Mouse (Mus musculus) liver, embryonic 12.5 days (tissue): Measurements from ENCODE around the gene Pld5. TPM values are rescaled to one million over a fixed set of nuclear protein-coding genes. Genes with fewer than 3 reads are reported as not detected.

ENCODE experiments used
- ATAC-seq: fragments of 200-750 bp; cut with Nextera tagmentation; 2 replicates; pipeline ENCODE4 v1.8.0; 2017; ENCODE audit warnings: moderate number of reproducible peaks, mild to moderate bottlenecking, moderate library complexity
- H3K27ac ChIP-seq: fragments of 300-500 bp; sonication (generic); 2 replicates; pipeline ENCODE4 v1.5.1; 2016; ENCODE audit warnings: mild to moderate bottlenecking
- H3K27me3 ChIP-seq: fragments of 300-500 bp; sonication (generic); replicated peaks from 2 replicates; pipeline ENCODE4 v1.6.1; 2016; ENCODE audit warnings: mild to moderate bottlenecking, moderate library complexity
- H3K36me3 ChIP-seq: fragments of 300-500 bp; sonication (generic); 2 replicates; pipeline ENCODE4 v1.6.1; 2016; ENCODE audit warnings: mild to moderate bottlenecking, moderate library complexity
- H3K4me1 ChIP-seq: fragments of 300-500 bp; sonication (generic); 2 replicates; pipeline ENCODE4 v1.6.1; 2016
- H3K4me2 ChIP-seq: fragments of 300-500 bp; sonication (generic); 2 replicates; pipeline ENCODE4 v1.6.1; 2016; ENCODE audit warnings: mild to moderate bottlenecking, moderate library complexity
- H3K4me3 ChIP-seq: fragments of 300-500 bp; sonication (generic); 2 replicates; pipeline ENCODE4 v1.5.1; 2016; ENCODE audit warnings: mild to moderate bottlenecking, moderate library complexity
- H3K9ac ChIP-seq: fragments of 300-500 bp; sonication (generic); 2 replicates; pipeline ENCODE4 v1.6.1; 2016; ENCODE audit warnings: mild to moderate bottlenecking, moderate library complexity
- H3K9me3 ChIP-seq: fragments of 300-500 bp; sonication (generic); replicated peaks from 2 replicates; pipeline ENCODE4 v1.6.1; 2016; ENCODE audit warnings: mild to moderate bottlenecking, moderate library complexity
- WGBS: fragments of 180-500 bp; shearing (Covaris S2); methylation state at CpG from one replicate; pipeline ENCODE4 v1.1.7; 2016; ENCODE audit not compliant: insufficient replicate concordance; 5-methylcytosine and 5-hydroxymethylcytosine counted together
- polyA plus RNA-seq: library from polyadenylated mRNA; unstranded; fragments of >200 nt; fragmentation: Nextera tagmentation; extraction: Ambion mirVana; gene quantifications from 2 replicates; pipeline ENCODE4 v1.2.1, GENCODE M21; 2016

Pld5 gene
- polyA plus RNA-seq, 1 experiment from 2014 or later: not detected

DNA sequence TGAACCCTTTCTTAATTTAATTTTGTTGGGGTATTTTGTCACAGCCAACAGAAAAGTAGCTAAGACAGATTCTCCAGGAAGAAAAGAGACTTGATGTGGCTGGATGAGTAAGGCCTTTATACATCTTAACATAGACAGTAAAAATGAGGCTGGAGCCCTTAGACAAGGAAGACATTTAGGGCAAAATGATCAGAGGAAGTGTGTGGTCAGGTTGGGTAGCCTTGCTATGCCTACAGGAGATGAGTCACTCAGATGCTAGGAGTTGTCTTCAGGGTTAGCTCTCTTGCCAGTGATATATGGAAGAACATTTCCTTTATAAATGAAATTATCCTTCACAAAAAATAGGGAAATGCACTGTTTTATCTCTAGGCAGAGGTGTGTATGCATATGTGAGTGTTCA, 198.3 kb downstream of the Pld5 start:
- Histone ChIP-seq H3K4me2 (no peak overlapping the region), H3K4me3 (no peak overlapping the region), H3K27ac (no peak overlapping the region), H3K4me1 (0 out of 2 replicates have a peak, but pooled peaks cover 3% of the 10 kb centered on the region), H3K27me3 (no peaks in the 10 kb centered on the region), H3K9ac (no peak overlapping the region), H3K36me3 (no peaks in the 10 kb centered on the region), H3K9me3 (no peaks in the 10 kb centered on the region)
- ATAC-seq: no peak

DNA sequence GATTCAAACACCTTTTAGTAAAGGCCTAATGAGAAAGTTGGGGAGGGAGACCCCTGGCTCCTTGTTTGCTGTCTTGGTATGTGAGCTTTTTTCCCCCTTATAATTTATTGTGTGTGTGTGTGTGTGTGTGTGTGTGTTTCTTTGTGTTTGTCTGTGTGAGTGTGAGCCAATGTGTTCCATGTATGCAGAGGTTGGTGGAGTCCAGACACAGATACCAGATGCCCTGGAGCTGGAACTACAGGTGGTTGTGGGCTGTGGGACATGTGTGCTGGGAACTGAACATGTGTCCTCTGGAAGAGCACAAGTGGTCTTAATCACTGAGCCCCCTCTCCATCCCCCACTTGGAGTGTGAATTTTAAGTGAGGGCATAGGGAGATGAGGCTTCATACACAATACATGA, 199.3 kb downstream of the Pld5 start:
- 0 out of 2 replicates have a peak, but pooled peaks cover 3% of the 10 kb centered on the region for H3K4me1 ChIP-seq
- H3K4me3 ChIP-seq: no peak overlapping the region
- no peaks in the 10 kb centered on the region for H3K9me3 ChIP-seq
- ATAC-seq: no peak
- no peak overlapping the region for H3K4me2 ChIP-seq
- no peak overlapping the region for H3K27ac ChIP-seq
- no peaks in the 10 kb centered on the region for H3K36me3 ChIP-seq
- no peak overlapping the region for H3K9ac ChIP-seq
- H3K27me3 ChIP-seq: no peaks in the 10 kb centered on the region

GRCm38 (mm10) chr1:176075409-176075808, 199.7 kb downstream of the Pld5 start:
- Histone ChIP-seq H3K9ac (no peak overlapping the region), H3K27me3 (no peaks in the 10 kb centered on the region), H3K9me3 (no peaks in the 10 kb centered on the region), H3K4me1 (0 out of 2 replicates have a peak, but pooled peaks cover 3% of the 10 kb centered on the region), H3K4me2 (no peak overlapping the region), H3K4me3 (no peak overlapping the region), H3K27ac (no peak overlapping the region), H3K36me3 (no peaks in the 10 kb centered on the region)
- 50% methylated on average over 1 of the region's 1 CpGs for WGBS
- peak; percentile 58 for ATAC-seq

DNA sequence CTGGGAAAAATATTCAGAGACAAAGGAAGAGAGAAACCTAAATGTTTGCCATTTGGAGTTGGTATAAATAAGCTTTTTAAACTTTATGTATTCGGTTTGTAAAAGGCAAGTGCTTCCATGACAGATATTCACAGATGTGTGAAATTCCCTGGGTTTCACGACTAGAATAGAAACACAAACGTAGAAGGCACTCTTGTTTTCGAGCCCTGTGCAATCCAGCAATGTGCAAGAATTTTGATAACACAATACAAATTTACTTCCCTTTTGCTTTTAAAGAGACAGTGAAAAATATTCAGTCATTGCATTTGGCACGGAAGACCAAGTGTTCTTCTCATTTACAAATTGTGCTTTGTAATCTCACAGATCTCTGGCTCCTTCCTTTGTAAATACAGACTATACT, 200.6 kb downstream of the Pld5 start:
- 0 out of 2 replicates have a peak, but pooled peaks cover 3% of the 10 kb centered on the region for H3K4me1 ChIP-seq
- no peak overlapping the region for H3K9ac ChIP-seq
- ATAC-seq: no peak
- H3K9me3 ChIP-seq: no peaks in the 10 kb centered on the region
- no peaks in the 10 kb centered on the region for H3K36me3 ChIP-seq
- WGBS: 28% methylated on average over 5 of the region's 5 CpGs
- no peak overlapping the region for H3K27ac ChIP-seq
- no peaks in the 10 kb centered on the region for H3K27me3 ChIP-seq
- no peak overlapping the region for H3K4me3 ChIP-seq
- no peak overlapping the region for H3K4me2 ChIP-seq

DNA sequence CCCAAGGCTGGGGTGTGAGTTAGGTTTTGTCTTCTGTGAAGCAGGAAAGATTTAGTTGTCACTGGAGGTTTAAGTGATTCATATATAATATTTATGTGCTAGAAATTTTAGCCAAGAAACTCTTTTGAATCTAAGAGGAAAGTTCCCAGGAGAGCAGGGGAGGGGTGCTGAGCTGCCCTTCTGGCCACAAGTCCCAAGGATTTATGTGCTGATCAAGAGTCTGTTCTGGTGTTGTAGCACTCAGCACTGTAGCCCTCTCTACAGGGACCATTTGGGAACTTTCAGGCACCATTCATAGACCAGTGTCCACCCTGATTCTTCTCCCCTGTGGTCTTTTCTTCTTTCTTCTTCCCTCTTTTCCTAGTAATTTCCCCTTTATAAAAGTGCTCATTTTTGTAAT, 209.8 kb downstream of the Pld5 start:
- Histone ChIP-seq H3K27ac (no peak overlapping the region), H3K9me3 (no peaks in the 10 kb centered on the region), H3K4me1 (no peaks in the 10 kb centered on the region), H3K36me3 (no peaks in the 10 kb centered on the region), H3K9ac (no peak overlapping the region), H3K4me2 (no peak overlapping the region), H3K27me3 (no peaks in the 10 kb centered on the region), H3K4me3 (no peak overlapping the region)
- no peak for ATAC-seq

- no peaks in the 10 kb centered on the region for H3K36me3 ChIP-seq
- ATAC-seq: no peak
- H3K4me1 ChIP-seq: no peaks in the 10 kb centered on the region
- no peak overlapping the region for H3K27ac ChIP-seq
- no peak overlapping the region for H3K4me3 ChIP-seq
- no peaks in the 10 kb centered on the region for H3K9me3 ChIP-seq
- H3K4me2 ChIP-seq: no peak overlapping the region
- H3K9ac ChIP-seq: no peak overlapping the region
- H3K27me3 ChIP-seq: no peaks in the 10 kb centered on the region
Observed at GRCm38 (mm10) chr1:176064471-176064870, 210.6 kb downstream of the Pld5 start.

DNA sequence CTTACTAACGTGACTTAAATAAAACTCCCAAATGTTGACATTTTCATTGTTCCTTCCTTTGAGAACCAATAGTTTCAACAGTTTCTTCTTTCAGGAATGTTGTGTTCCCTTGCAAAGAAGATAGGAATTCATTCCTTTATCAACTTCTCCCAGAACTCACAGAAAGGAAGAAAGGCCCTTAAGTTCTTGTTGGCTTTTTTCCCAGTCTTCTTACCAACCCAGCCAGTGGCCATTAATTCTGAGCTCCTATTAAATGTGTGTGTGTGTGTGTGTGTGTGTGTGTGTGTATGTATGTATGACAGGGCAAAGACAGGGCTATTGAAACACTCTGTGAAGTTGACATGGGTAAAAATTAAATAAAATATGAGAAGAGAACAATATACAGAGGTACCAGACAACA, 221.5 kb downstream of the Pld5 start:
- no peaks in the 10 kb centered on the region for H3K4me1 ChIP-seq
- H3K27me3 ChIP-seq: no peaks in the 10 kb centered on the region
- no peak overlapping the region for H3K4me2 ChIP-seq
- WGBS: 39% methylated on average over 1 of the region's 1 CpGs
- H3K9me3 ChIP-seq: no peaks in the 10 kb centered on the region
- no peak overlapping the region for H3K27ac ChIP-seq
- no peaks in the 10 kb centered on the region for H3K36me3 ChIP-seq
- H3K4me3 ChIP-seq: no peak overlapping the region
- no peak for ATAC-seq
- no peak overlapping the region for H3K9ac ChIP-seq

DNA sequence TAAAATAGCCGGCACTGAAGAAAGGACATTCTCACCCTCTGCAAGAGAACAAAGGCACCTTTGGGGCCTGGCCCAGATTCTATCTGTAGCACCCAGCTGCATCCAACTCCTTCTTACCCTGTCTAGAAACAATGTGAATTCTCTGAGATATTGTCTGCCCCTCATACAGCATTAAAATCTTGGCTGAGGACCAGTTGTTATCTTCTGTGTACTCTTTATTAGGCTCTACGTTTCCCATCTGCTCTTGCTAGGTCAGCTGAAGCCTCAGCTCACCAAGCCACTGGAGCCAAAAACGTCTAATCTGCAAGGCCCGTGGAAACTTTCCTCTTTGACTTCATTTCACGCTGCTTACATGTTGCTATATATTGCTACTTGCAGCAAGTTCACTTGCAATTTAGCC, 228.1 kb downstream of the Pld5 start:
- ATAC-seq: no peak
- no peak overlapping the region for H3K9ac ChIP-seq
- WGBS: 52% methylated on average over 5 of the region's 5 CpGs
- no peaks in the 10 kb centered on the region for H3K27me3 ChIP-seq
- no peak overlapping the region for H3K4me2 ChIP-seq
- no peaks in the 10 kb centered on the region for H3K4me1 ChIP-seq
- no peaks in the 10 kb centered on the region for H3K9me3 ChIP-seq
- no peak overlapping the region for H3K4me3 ChIP-seq
- H3K36me3 ChIP-seq: no peaks in the 10 kb centered on the region
- H3K27ac ChIP-seq: no peak overlapping the region

DNA sequence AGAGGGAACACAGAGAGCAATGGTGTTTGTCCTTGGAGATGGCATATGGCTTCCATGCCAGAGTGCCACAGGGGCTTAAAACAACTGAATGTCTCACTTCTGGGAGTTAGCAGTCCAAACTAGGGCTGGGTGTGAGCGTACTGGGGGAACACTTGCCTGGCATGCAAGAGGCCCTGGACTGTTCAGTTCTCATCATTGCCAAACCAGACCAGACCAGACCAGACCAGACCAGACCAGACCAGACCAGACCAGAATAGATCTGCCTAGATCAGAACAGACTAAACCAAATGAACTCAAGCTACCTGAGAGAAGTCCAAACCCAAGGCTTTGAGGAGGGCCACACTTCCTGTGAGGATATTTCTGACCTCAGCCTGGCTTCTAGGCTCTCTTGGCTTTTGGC, 228.7 kb downstream of the Pld5 start:
- H3K4me3 ChIP-seq: no peak overlapping the region
- no peaks in the 10 kb centered on the region for H3K9me3 ChIP-seq
- ATAC-seq: no peak
- H3K9ac ChIP-seq: no peak overlapping the region
- H3K27ac ChIP-seq: no peak overlapping the region
- WGBS: 52% methylated on average over 1 of the region's 1 CpGs
- no peaks in the 10 kb centered on the region for H3K27me3 ChIP-seq
- no peaks in the 10 kb centered on the region for H3K4me1 ChIP-seq
- no peaks in the 10 kb centered on the region for H3K36me3 ChIP-seq
- H3K4me2 ChIP-seq: no peak overlapping the region

GRCm38 (mm10) chr1:176043056-176043455, 232.1 kb downstream of the Pld5 start:
- no peaks in the 10 kb centered on the region for H3K4me1 ChIP-seq
- H3K36me3 ChIP-seq: no peaks in the 10 kb centered on the region
- 60% methylated on average over 4 of the region's 4 CpGs for WGBS
- no peaks in the 10 kb centered on the region for H3K9me3 ChIP-seq
- no peak overlapping the region for H3K4me2 ChIP-seq
- H3K27me3 ChIP-seq: no peaks in the 10 kb centered on the region
- no peak for ATAC-seq
- no peak overlapping the region for H3K9ac ChIP-seq
- H3K27ac ChIP-seq: no peak overlapping the region
- H3K4me3 ChIP-seq: no peak overlapping the region

- Histone ChIP-seq H3K27ac (no peak overlapping the region), H3K36me3 (no peaks in the 10 kb centered on the region), H3K9ac (no peak overlapping the region), H3K4me2 (no peak overlapping the region), H3K9me3 (no peaks in the 10 kb centered on the region), H3K4me3 (no peak overlapping the region), H3K27me3 (no peaks in the 10 kb centered on the region), H3K4me1 (no peaks in the 10 kb centered on the region)
- ATAC-seq: no peak
- WGBS: 55% methylated on average over 3 of the region's 3 CpGs
Observed at GRCm38 (mm10) chr1:176039923-176040322, 235.2 kb downstream of the Pld5 start.

- H3K36me3 ChIP-seq: no peaks in the 10 kb centered on the region
- no peak overlapping the region for H3K9ac ChIP-seq
- H3K9me3 ChIP-seq: no peaks in the 10 kb centered on the region
- H3K4me3 ChIP-seq: no peak overlapping the region
- WGBS: 51% methylated on average over 3 of the region's 3 CpGs
- no peaks in the 10 kb centered on the region for H3K27me3 ChIP-seq
- no peaks in the 10 kb centered on the region for H3K4me1 ChIP-seq
- H3K4me2 ChIP-seq: no peak overlapping the region
- ATAC-seq: no peak
- H3K27ac ChIP-seq: no peak overlapping the region
Observed at GRCm38 (mm10) chr1:176036028-176036427, 239.1 kb downstream of the Pld5 start.

DNA sequence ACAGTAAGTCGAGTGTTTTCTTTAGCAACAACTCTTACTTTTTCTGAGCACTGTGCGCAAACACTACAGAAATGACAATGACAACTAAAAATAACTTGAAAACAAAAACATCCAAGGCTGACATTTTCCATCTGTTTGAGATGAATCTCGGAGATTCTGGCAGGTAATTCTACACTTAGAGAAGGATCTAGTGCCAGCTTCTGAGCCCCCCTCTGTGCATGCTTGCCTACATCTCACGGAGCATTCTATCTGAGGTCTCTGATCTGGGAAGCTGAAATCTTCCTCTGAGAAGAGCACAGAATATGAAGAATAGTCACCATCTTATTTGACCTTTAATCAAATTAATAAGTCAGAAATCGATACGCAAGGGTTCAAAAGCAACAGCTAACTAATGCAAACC, 240.4 kb downstream of the Pld5 start:
- no peak for ATAC-seq
- no peak overlapping the region for H3K4me2 ChIP-seq
- H3K4me1 ChIP-seq: no peaks in the 10 kb centered on the region
- no peak overlapping the region for H3K4me3 ChIP-seq
- H3K36me3 ChIP-seq: no peaks in the 10 kb centered on the region
- 71% methylated on average over 6 of the region's 6 CpGs for WGBS
- H3K27ac ChIP-seq: no peak overlapping the region
- H3K27me3 ChIP-seq: no peaks in the 10 kb centered on the region
- no peaks in the 10 kb centered on the region for H3K9me3 ChIP-seq
- no peak overlapping the region for H3K9ac ChIP-seq
